ENCODE assay signal across 9 mouse cellular contexts in genomic region chr11:4949256-4950044, GRCm38 (mm10). TPM values are rescaled to one million over a fixed set of nuclear protein-coding genes. Genes with fewer than 3 reads are reported as not detected.
DNase-seq lines count a peak whose midpoint lies in the region; ATAC-seq lines count a peak whose summit lies in the region.
"Had no signal": no experiment of that assay in that cellular context is flagged by ENCODE, and none has a peak within 500 bp of the region (broad histone marks: within the 10 kb centered on the region; RNA-seq: fewer than 3 reads in every experiment).

No protein-coding gene starts in this region.

- H3K27ac ChIP-seq in heart, embryonic 13.5 days (replicated peaks): no peak overlapping the region
- no peak overlapping the region for H3K27ac ChIP-seq in heart, embryonic 11.5 days (ENCODE audit: low read depth, low read length)
- no peak overlapping the region for H3K27ac ChIP-seq in forebrain, embryonic 12.5 days
- H3K27ac ChIP-seq in kidney, embryonic 15.5 days: no peak overlapping the region
- no peak overlapping the region for H3K27ac ChIP-seq in stomach, embryonic 14.5 days (ENCODE audit: low read length)
- H3K27ac ChIP-seq: macrophage had no signal

- no peaks in the 10 kb centered on the region for H3K9me3 ChIP-seq in heart, embryonic 13.5 days
- no peaks in the 10 kb centered on the region for H3K9me3 ChIP-seq in heart, embryonic 11.5 days (replicated peaks; ENCODE audit: control insufficient read depth, low read length)
- no peaks in the 10 kb centered on the region for H3K9me3 ChIP-seq in forebrain, embryonic 12.5 days
- H3K9me3 ChIP-seq in kidney, embryonic 15.5 days (replicated peaks): no peaks in the 10 kb centered on the region
- no peaks in the 10 kb centered on the region for H3K9me3 ChIP-seq in stomach, embryonic 14.5 days (ENCODE audit: control insufficient read depth, low read depth, low read length)

- peak overlapping the region; percentile 21 for H3K4me2 ChIP-seq in heart, embryonic 13.5 days
- no peak overlapping the region for H3K4me2 ChIP-seq in heart, embryonic 11.5 days
- H3K4me2 ChIP-seq in forebrain, embryonic 12.5 days: peak overlapping the region; percentile 10; the same call in 1 of the 2 replicates
- peak overlapping the region; percentile 29; the same call in 1 of the 2 replicates for H3K4me2 ChIP-seq in kidney, embryonic 15.5 days
- no peak overlapping the region for H3K4me2 ChIP-seq in stomach, embryonic 14.5 days (replicated peaks; ENCODE audit: low read depth, low read length)

- H3K27me3 ChIP-seq in heart, embryonic 13.5 days (replicated peaks): peaks cover 100% of the 10 kb centered on the region
- peaks cover 92% of the 10 kb centered on the region for H3K27me3 ChIP-seq in heart, embryonic 11.5 days (ENCODE audit: control insufficient read depth, insufficient read depth, low read length)
- peaks cover 99% of the 10 kb centered on the region for H3K27me3 ChIP-seq in forebrain, embryonic 12.5 days
- H3K27me3 ChIP-seq in kidney, embryonic 15.5 days: peaks cover 97% of the 10 kb centered on the region
- peaks cover 48% of the 10 kb centered on the region for H3K27me3 ChIP-seq in stomach, embryonic 14.5 days (ENCODE audit: control insufficient read depth, insufficient read depth, low read length)

- DNase-seq in R1 (ENCODE audit: low read depth, low spot score): peak; percentile 73
- peak; percentile 52 to 65 for DNase-seq in lung, postnatal 4 days
- no peak for DNase-seq in layer of hippocampus, adult 9-11 months

- peaks cover 28% of the 10 kb centered on the region for H3K4me1 ChIP-seq in heart, embryonic 13.5 days
- peaks cover 9% of the 10 kb centered on the region for H3K4me1 ChIP-seq in heart, embryonic 11.5 days (ENCODE audit: control insufficient read depth, insufficient read depth, low read length)
- H3K4me1 ChIP-seq in forebrain, embryonic 12.5 days: peaks cover 40% of the 10 kb centered on the region
- H3K4me1 ChIP-seq in kidney, embryonic 15.5 days: peaks cover 24% of the 10 kb centered on the region
- H3K4me1 ChIP-seq in stomach, embryonic 14.5 days (ENCODE audit: control insufficient read depth, insufficient read depth, low read length): peaks cover 7% of the 10 kb centered on the region; the same call in 1 of the 2 replicates

- no peak overlapping the region for H3K9ac ChIP-seq in heart, embryonic 13.5 days
- no peak overlapping the region for H3K9ac ChIP-seq in heart, embryonic 11.5 days (ENCODE audit: low read depth, low read length)
- H3K9ac ChIP-seq in forebrain, embryonic 12.5 days: no peak overlapping the region
- H3K9ac ChIP-seq in kidney, embryonic 15.5 days: no peak overlapping the region
- H3K9ac ChIP-seq in stomach, embryonic 14.5 days (replicated peaks; ENCODE audit: low read depth, low read length): no peak overlapping the region

- WGBS in heart, embryonic 13.5 days: 6% methylated on average over 23 of the region's 23 CpGs
- 6% methylated on average over 23 of the region's 23 CpGs for WGBS in heart, embryonic 11.5 days (ENCODE audit: insufficient replicate concordance)
- 5% methylated on average over 23 of the region's 23 CpGs for WGBS in forebrain, embryonic 12.5 days
- WGBS in kidney, embryonic 15.5 days: 6% methylated on average over 23 of the region's 23 CpGs
- WGBS in stomach, embryonic 14.5 days: 4% methylated on average over 23 of the region's 23 CpGs

- 0 out of 2 replicates have a peak overlapping the region, but pooled peaks have one; percentile 8 for H3K4me3 ChIP-seq in heart, embryonic 13.5 days
- H3K4me3 ChIP-seq in heart, embryonic 11.5 days (ENCODE audit: low read depth, low read length): no peak overlapping the region
- H3K4me3 ChIP-seq in forebrain, embryonic 12.5 days (replicated peaks): 0 out of 2 replicates have a peak overlapping the region, but pooled peaks have one; percentile 10
- H3K4me3 ChIP-seq in kidney, embryonic 15.5 days (replicated peaks): no peak overlapping the region
- H3K4me3 ChIP-seq in stomach, embryonic 14.5 days (ENCODE audit: low read depth, low read length): no peak overlapping the region

- no peaks in the 10 kb centered on the region for H3K36me3 ChIP-seq in heart, embryonic 13.5 days
- H3K36me3 ChIP-seq in heart, embryonic 11.5 days (ENCODE audit: control insufficient read depth, insufficient read depth, low read length): no peaks in the 10 kb centered on the region
- no peaks in the 10 kb centered on the region for H3K36me3 ChIP-seq in forebrain, embryonic 12.5 days (replicated peaks)
- no peaks in the 10 kb centered on the region for H3K36me3 ChIP-seq in kidney, embryonic 15.5 days
- H3K36me3 ChIP-seq in stomach, embryonic 14.5 days (ENCODE audit: control insufficient read depth, insufficient read depth, low read length): no peaks in the 10 kb centered on the region

- no peak for ATAC-seq in heart, embryonic 13.5 days (ENCODE audit: extremely low read depth, insufficient number of reproducible peaks, low FRiP score, low TSS enrichment)
- ATAC-seq in heart, embryonic 11.5 days (replicated peaks; ENCODE audit: insufficient number of reproducible peaks, low FRiP score, low TSS enrichment): no peak
- ATAC-seq in forebrain, embryonic 12.5 days (ENCODE audit: low FRiP score): no peak
- ATAC-seq in kidney, embryonic 15.5 days (replicated peaks; ENCODE audit: low FRiP score): no peak; the same call in 1 of the 2 replicates
- 0 out of 2 replicates have a peak, but pooled peaks have one; percentile 9 for ATAC-seq in stomach, embryonic 14.5 days (ENCODE audit: insufficient number of reproducible peaks, insufficient read depth, low FRiP score, low read depth)

RNA-seq across cellular contexts. Expression of gene Nefh, which starts 1.6 kb away (rescaled TPM):
- polyA plus RNA-seq in heart, embryonic 13.5 days (2015; fragmentation: Nextera tagmentation; extraction: Ambion mirVana): 0.39 and 0.50 TPM in 2 replicates
- 0.43 and 0.97 TPM in 2 replicates for polyA plus RNA-seq in heart, embryonic 11.5 days (2014; fragmentation: Nextera tagmentation; extraction: Ambion mirVana)
- polyA plus RNA-seq in forebrain, embryonic 12.5 days (2016; fragmentation: Nextera tagmentation; extraction: Ambion mirVana): 0.36 and 0.47 TPM in 2 replicates
- 0.31 and 0.57 TPM in 2 replicates for polyA plus RNA-seq in kidney, embryonic 15.5 days (2015; fragmentation: Nextera tagmentation; extraction: Ambion mirVana)
- 0.78 and 0.88 TPM in 2 replicates for polyA plus RNA-seq in stomach, embryonic 14.5 days (2014; fragmentation: Nextera tagmentation; extraction: Ambion mirVana)

RNA-seq across cellular contexts. Expression of gene Ap1b1, which starts 37.2 kb away (rescaled TPM):
- polyA plus RNA-seq in heart, embryonic 13.5 days (2015; fragmentation: Nextera tagmentation; extraction: Ambion mirVana): 41.2 and 42.6 TPM in 2 replicates
- polyA plus RNA-seq in heart, embryonic 11.5 days (2014; fragmentation: Nextera tagmentation; extraction: Ambion mirVana): 47.6 and 57.9 TPM in 2 replicates
- 67.9 and 76.7 TPM in 2 replicates for polyA plus RNA-seq in forebrain, embryonic 12.5 days (2016; fragmentation: Nextera tagmentation; extraction: Ambion mirVana)
- 59.8 and 65.3 TPM in 2 replicates for polyA plus RNA-seq in kidney, embryonic 15.5 days (2015; fragmentation: Nextera tagmentation; extraction: Ambion mirVana)
- polyA plus RNA-seq in stomach, embryonic 14.5 days (2014; fragmentation: Nextera tagmentation; extraction: Ambion mirVana): 53.8 and 54.2 TPM in 2 replicates

RNA-seq across cellular contexts. Expression of gene Thoc5, which starts 54.3 kb away (rescaled TPM):
- 23.3 and 24.4 TPM in 2 replicates for polyA plus RNA-seq in heart, embryonic 13.5 days (2015; fragmentation: Nextera tagmentation; extraction: Ambion mirVana)
- 28.1 and 30.2 TPM in 2 replicates for polyA plus RNA-seq in heart, embryonic 11.5 days (2014; fragmentation: Nextera tagmentation; extraction: Ambion mirVana)
- polyA plus RNA-seq in forebrain, embryonic 12.5 days (2016; fragmentation: Nextera tagmentation; extraction: Ambion mirVana): 55.2 and 61.4 TPM in 2 replicates
- 36.0 and 39.7 TPM in 2 replicates for polyA plus RNA-seq in kidney, embryonic 15.5 days (2015; fragmentation: Nextera tagmentation; extraction: Ambion mirVana)
- 38.1 and 40.1 TPM in 2 replicates for polyA plus RNA-seq in stomach, embryonic 14.5 days (2014; fragmentation: Nextera tagmentation; extraction: Ambion mirVana)

Comparison
In these comparisons a context has a peak if more than half of its experiments do, and no peak if none do; other contexts are left out.
1. H3K4me2 ChIP-seq: peak in heart, embryonic 13.5 days (single experiment), forebrain, embryonic 12.5 days (single experiment) and kidney, embryonic 15.5 days (single experiment); none in heart, embryonic 11.5 days (single experiment) and stomach, embryonic 14.5 days (single experiment).
2. H3K4me3 ChIP-seq: peak in heart, embryonic 13.5 days (single experiment) and forebrain, embryonic 12.5 days (single experiment); none in heart, embryonic 11.5 days (single experiment), kidney, embryonic 15.5 days (single experiment) and stomach, embryonic 14.5 days (single experiment).